Mouse (Mus musculus): ENCODE data around the gene Tgoln1. TPM values are rescaled to one million over a fixed set of nuclear protein-coding genes. Genes with fewer than 3 reads are reported as not detected.

The Tgoln1 gene
- 48.7 and 48.9 TPM in 2 replicates for polyA plus RNA-seq (2014; fragmentation: Nextera tagmentation; extraction: Ambion mirVana)

GRCm38 (mm10) chr6:72616643-72617288, at the start of gene Tgoln1:
Gene Tgoln1 (minus strand): TSS chr6:72617000.
- peak within 1 kb of the TSS; percentile 64 for H3K27ac ChIP-seq (ENCODE audit: low read depth, low read length)
- peaks cover 17% of the 10 kb centered on the region for H3K4me1 ChIP-seq (ENCODE audit: control insufficient read depth, insufficient read depth, low read length)
- peak; percentile 98 for ATAC-seq (ENCODE audit: low FRiP score)

GRCm38 (mm10) chr6:72664290-72664689, 47.5 kb upstream of the Tgoln1 start:
- Histone ChIP-seq H3K36me3 (ENCODE audit: control insufficient read depth, insufficient read depth, low read length) (no peaks in the 10 kb centered on the region), H3K4me3 (ENCODE audit: low read depth, low read length) (no peak overlapping the region), H3K27me3 (ENCODE audit: control insufficient read depth, insufficient read depth, low read length) (no peaks in the 10 kb centered on the region), H3K4me1 (ENCODE audit: control insufficient read depth, insufficient read depth, low read length) (no peaks in the 10 kb centered on the region), H3K9me3 (ENCODE audit: control insufficient read depth, low read length) (no peaks in the 10 kb centered on the region), H3K4me2 (no peak overlapping the region), H3K9ac (ENCODE audit: low read length) (no peak overlapping the region), H3K27ac (ENCODE audit: low read depth, low read length) (no peak overlapping the region)
- DNase-seq (ENCODE audit: low spot score, missing footprints), result no peak
- no peak for ATAC-seq (ENCODE audit: low FRiP score)
- 83% methylated on average over 8 of the region's 8 CpGs for WGBS

More at GRCm38 (mm10) chr6:72616643-72617288, at the start of gene Tgoln1:
- DNase-seq (ENCODE audit: low spot score, missing footprints), result peak; percentile 99
- H3K4me2 ChIP-seq, result peak within 1 kb of the TSS; percentile 95
- H3K4me3 ChIP-seq (ENCODE audit: low read depth, low read length), result peak within 1 kb of the TSS; percentile 78
- no peaks in the 10 kb centered on the region for H3K27me3 ChIP-seq (ENCODE audit: control insufficient read depth, insufficient read depth, low read length)
- H3K36me3 ChIP-seq (ENCODE audit: control insufficient read depth, insufficient read depth, low read length), result peaks cover 1% of the 10 kb centered on the region; the same call in 1 of the 2 replicates
- H3K9ac ChIP-seq (ENCODE audit: low read length), result peak within 1 kb of the TSS; percentile 67
- no peaks in the 10 kb centered on the region for H3K9me3 ChIP-seq (ENCODE audit: control insufficient read depth, low read length)
- WGBS, result under 1% methylated on average over 39 of the region's 41 CpGs

- ATAC-seq (ENCODE audit: low FRiP score) (no peak), DNase-seq (ENCODE audit: low spot score, missing footprints) (no peak)
- Histone ChIP-seq H3K27ac (ENCODE audit: low read depth, low read length) (no peak overlapping the region), H3K4me1 (ENCODE audit: control insufficient read depth, insufficient read depth, low read length) (no peaks in the 10 kb centered on the region), H3K4me2 (no peak overlapping the region), H3K9ac (ENCODE audit: low read length) (no peak overlapping the region; the same call in 1 of the 2 replicates), H3K4me3 (ENCODE audit: low read depth, low read length) (no peak overlapping the region), H3K27me3 (ENCODE audit: control insufficient read depth, insufficient read depth, low read length) (no peaks in the 10 kb centered on the region), H3K9me3 (ENCODE audit: control insufficient read depth, low read length) (no peaks in the 10 kb centered on the region), H3K36me3 (ENCODE audit: control insufficient read depth, insufficient read depth, low read length) (no peaks in the 10 kb centered on the region)
- WGBS, result 13% methylated on average over 1 of the region's 1 CpGs
These were observed 46.2 kb upstream of the Tgoln1 start for GRCm38 (mm10) chr6:72663000-72663399.

DNA sequence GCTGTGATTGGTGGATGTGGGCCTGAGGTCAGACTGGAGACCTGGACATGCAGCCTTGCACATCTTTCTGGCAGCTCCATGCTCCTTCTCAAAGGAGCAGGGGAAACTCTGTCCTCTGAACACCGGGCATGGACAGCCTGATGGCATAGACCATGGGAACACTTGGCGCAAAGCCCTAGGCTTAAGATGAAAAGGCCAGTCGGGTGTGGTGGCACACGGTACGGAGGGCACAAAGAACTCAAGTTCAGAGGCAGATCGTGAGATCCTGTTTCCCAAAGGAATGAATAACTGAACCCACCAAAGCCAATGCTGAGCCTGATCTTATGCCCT, 43.6 kb upstream of the Tgoln1 start:
- 98% methylated on average over 6 of the region's 6 CpGs for WGBS
- no peak for ATAC-seq (ENCODE audit: low FRiP score)

GRCm38 (mm10) chr6:72659717-72660390, 43.1 kb upstream of the Tgoln1 start:
- Histone ChIP-seq H3K36me3 (ENCODE audit: control insufficient read depth, insufficient read depth, low read length) (no peaks in the 10 kb centered on the region), H3K4me2 (no peak overlapping the region), H3K9ac (ENCODE audit: low read length) (no peak overlapping the region), H3K4me1 (ENCODE audit: control insufficient read depth, insufficient read depth, low read length) (peaks cover 9% of the 10 kb centered on the region; the same call in 1 of the 2 replicates), H3K9me3 (ENCODE audit: control insufficient read depth, low read length) (no peaks in the 10 kb centered on the region), H3K27ac (ENCODE audit: low read depth, low read length) (no peak overlapping the region), H3K4me3 (ENCODE audit: low read depth, low read length) (no peak overlapping the region), H3K27me3 (ENCODE audit: control insufficient read depth, insufficient read depth, low read length) (no peaks in the 10 kb centered on the region)
- DNase-seq (ENCODE audit: low spot score, missing footprints) (no peak), ATAC-seq (ENCODE audit: low FRiP score) (no peak)
- 91% methylated on average over 8 of the region's 8 CpGs for WGBS

More for the DNA sequence above, 43.6 kb upstream of the Tgoln1 start:
- no peak overlapping the region for H3K4me3 ChIP-seq (ENCODE audit: low read depth, low read length)
- DNase-seq (ENCODE audit: low spot score, missing footprints), result no peak
- H3K9ac ChIP-seq (ENCODE audit: low read length), result no peak overlapping the region
- H3K9me3 ChIP-seq (ENCODE audit: control insufficient read depth, low read length), result no peaks in the 10 kb centered on the region
- peaks cover 5% of the 10 kb centered on the region; the same call in 1 of the 2 replicates for H3K4me1 ChIP-seq (ENCODE audit: control insufficient read depth, insufficient read depth, low read length)
- H3K27ac ChIP-seq (ENCODE audit: low read depth, low read length), result no peak overlapping the region
- no peak overlapping the region for H3K4me2 ChIP-seq
- no peaks in the 10 kb centered on the region for H3K27me3 ChIP-seq (ENCODE audit: control insufficient read depth, insufficient read depth, low read length)
- H3K36me3 ChIP-seq (ENCODE audit: control insufficient read depth, insufficient read depth, low read length), result no peaks in the 10 kb centered on the region

DNA sequence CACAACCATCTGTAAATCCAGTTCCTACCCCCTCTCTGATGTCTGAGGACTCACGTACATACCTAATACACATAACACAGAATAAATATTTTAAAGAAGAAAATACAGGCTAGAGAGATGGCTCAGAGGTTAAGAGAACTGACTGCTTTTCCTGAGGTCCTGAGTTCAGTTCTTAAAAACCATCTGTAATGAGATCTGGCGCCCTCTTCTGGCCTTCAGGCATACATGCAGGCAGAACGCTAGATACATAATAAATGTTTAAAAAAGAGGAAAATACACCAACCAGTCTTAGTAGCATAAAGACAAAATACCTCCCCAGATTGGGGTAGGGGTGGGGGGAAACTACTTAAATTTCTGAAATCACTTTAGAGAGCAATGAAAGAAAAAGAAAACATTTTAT, 41.2 kb upstream of the Tgoln1 start:
- Histone ChIP-seq H3K4me2 (no peak overlapping the region), H3K27me3 (ENCODE audit: control insufficient read depth, insufficient read depth, low read length) (no peaks in the 10 kb centered on the region), H3K27ac (ENCODE audit: low read depth, low read length) (no peak overlapping the region), H3K4me3 (ENCODE audit: low read depth, low read length) (no peak overlapping the region), H3K9ac (ENCODE audit: low read length) (no peak overlapping the region), H3K36me3 (ENCODE audit: control insufficient read depth, insufficient read depth, low read length) (no peaks in the 10 kb centered on the region), H3K4me1 (ENCODE audit: control insufficient read depth, insufficient read depth, low read length) (peaks cover 14% of the 10 kb centered on the region), H3K9me3 (ENCODE audit: control insufficient read depth, low read length) (no peaks in the 10 kb centered on the region)
- ATAC-seq (ENCODE audit: low FRiP score), result no peak
- no peak for DNase-seq (ENCODE audit: low spot score, missing footprints)
- 63% methylated on average over 3 of the region's 3 CpGs for WGBS

GRCm38 (mm10) chr6:72656053-72656442, 39.2 kb upstream of the Tgoln1 start:
- no peak overlapping the region for H3K27ac ChIP-seq (ENCODE audit: low read depth, low read length)

GRCm38 (mm10) chr6:72655309-72656052, 38.7 kb upstream of the Tgoln1 start:
- DNase-seq (ENCODE audit: low spot score, missing footprints) (no peak), ATAC-seq (ENCODE audit: low FRiP score) (peak; percentile 77)
- no peaks in the 10 kb centered on the region for H3K9me3 ChIP-seq (ENCODE audit: control insufficient read depth, low read length)
- peak overlapping the region; percentile 13; the same call in 1 of the 2 replicates for H3K4me3 ChIP-seq (ENCODE audit: low read depth, low read length)
- no peaks in the 10 kb centered on the region for H3K27me3 ChIP-seq (ENCODE audit: control insufficient read depth, insufficient read depth, low read length)
- no peaks in the 10 kb centered on the region for H3K36me3 ChIP-seq (ENCODE audit: control insufficient read depth, insufficient read depth, low read length)
- H3K9ac ChIP-seq (ENCODE audit: low read length), result peak overlapping the region; percentile 41
- peaks cover 14% of the 10 kb centered on the region for H3K4me1 ChIP-seq (ENCODE audit: control insufficient read depth, insufficient read depth, low read length)
- H3K4me2 ChIP-seq, result peak overlapping the region; percentile 26
- 39% methylated on average over 20 of the region's 20 CpGs for WGBS
- H3K27ac ChIP-seq (ENCODE audit: low read depth, low read length), result no peak overlapping the region; the same call in 1 of the 2 replicates

More at GRCm38 (mm10) chr6:72656053-72656442, 39.2 kb upstream of the Tgoln1 start:
- no peak overlapping the region for H3K4me2 ChIP-seq
- no peaks in the 10 kb centered on the region for H3K9me3 ChIP-seq (ENCODE audit: control insufficient read depth, low read length)
- no peak overlapping the region for H3K4me3 ChIP-seq (ENCODE audit: low read depth, low read length)
- no peaks in the 10 kb centered on the region for H3K36me3 ChIP-seq (ENCODE audit: control insufficient read depth, insufficient read depth, low read length)
- no peak for ATAC-seq (ENCODE audit: low FRiP score)
- no peak overlapping the region for H3K9ac ChIP-seq (ENCODE audit: low read length)
- no peak for DNase-seq (ENCODE audit: low spot score, missing footprints)
- no peaks in the 10 kb centered on the region for H3K27me3 ChIP-seq (ENCODE audit: control insufficient read depth, insufficient read depth, low read length)
- H3K4me1 ChIP-seq (ENCODE audit: control insufficient read depth, insufficient read depth, low read length), result peaks cover 14% of the 10 kb centered on the region
- 85% methylated on average over 7 of the region's 7 CpGs for WGBS

DNA sequence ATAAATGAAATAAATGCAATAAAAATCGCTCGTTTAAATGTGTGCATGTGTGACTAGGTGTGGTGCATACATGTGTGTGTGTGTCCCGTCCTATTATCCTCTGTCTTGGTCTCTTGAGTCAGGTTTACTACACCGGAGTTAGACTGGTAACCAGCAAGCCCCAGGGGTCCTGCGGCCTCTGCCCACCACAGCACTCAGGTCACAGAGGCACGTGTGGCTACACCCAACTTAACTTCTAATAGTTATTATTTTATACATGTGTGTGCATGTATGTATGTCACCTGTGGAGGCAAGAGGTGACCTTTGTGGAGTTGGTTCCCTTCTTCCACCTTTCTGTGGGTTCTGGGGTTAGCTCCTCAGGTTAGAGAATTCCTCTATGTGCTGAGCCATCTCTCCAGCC, 37.6 kb upstream of the Tgoln1 start:
- no peaks in the 10 kb centered on the region for H3K27me3 ChIP-seq (ENCODE audit: control insufficient read depth, insufficient read depth, low read length)
- no peaks in the 10 kb centered on the region for H3K9me3 ChIP-seq (ENCODE audit: control insufficient read depth, low read length)
- peaks cover 14% of the 10 kb centered on the region for H3K4me1 ChIP-seq (ENCODE audit: control insufficient read depth, insufficient read depth, low read length)
- 88% methylated on average over 6 of the region's 6 CpGs for WGBS
- H3K4me2 ChIP-seq, result no peak overlapping the region
- no peak overlapping the region for H3K4me3 ChIP-seq (ENCODE audit: low read depth, low read length)
- no peaks in the 10 kb centered on the region for H3K36me3 ChIP-seq (ENCODE audit: control insufficient read depth, insufficient read depth, low read length)
- DNase-seq (ENCODE audit: low spot score, missing footprints) (no peak), ATAC-seq (ENCODE audit: low FRiP score) (no peak)
- H3K27ac ChIP-seq (ENCODE audit: low read depth, low read length), result no peak overlapping the region
- no peak overlapping the region for H3K9ac ChIP-seq (ENCODE audit: low read length)
